Mouse (Mus musculus) neutrophil, adult 5-6 weeks (primary cell): ENCODE results near the gene Kif26b. TPM values are rescaled to one million over a fixed set of nuclear protein-coding genes. Genes with fewer than 3 reads are reported as not detected.

ENCODE experiments used
- ATAC-seq: fragments of 151-379, 151-347 bp; 2 replicates; pipeline ENCODE4 v1.8.0; 2017; ENCODE audit warnings: mild to moderate bottlenecking, moderate TSS enrichment; ENCODE audit not compliant: insufficient number of reproducible peaks, poor library complexity, low FRiP score, severe bottlenecking; ENCODE audit errors: extremely low read depth
- total RNA-seq: library from RNA; stranded (forward); fragments of 200-1000 nt; gene quantifications from 2 replicates; pipeline ENCODE4 v1.2.3, GENCODE M21; 2017

Gene Kif26b
- 0.12 and 0.23 TPM in 2 replicates for total RNA-seq

DNA sequence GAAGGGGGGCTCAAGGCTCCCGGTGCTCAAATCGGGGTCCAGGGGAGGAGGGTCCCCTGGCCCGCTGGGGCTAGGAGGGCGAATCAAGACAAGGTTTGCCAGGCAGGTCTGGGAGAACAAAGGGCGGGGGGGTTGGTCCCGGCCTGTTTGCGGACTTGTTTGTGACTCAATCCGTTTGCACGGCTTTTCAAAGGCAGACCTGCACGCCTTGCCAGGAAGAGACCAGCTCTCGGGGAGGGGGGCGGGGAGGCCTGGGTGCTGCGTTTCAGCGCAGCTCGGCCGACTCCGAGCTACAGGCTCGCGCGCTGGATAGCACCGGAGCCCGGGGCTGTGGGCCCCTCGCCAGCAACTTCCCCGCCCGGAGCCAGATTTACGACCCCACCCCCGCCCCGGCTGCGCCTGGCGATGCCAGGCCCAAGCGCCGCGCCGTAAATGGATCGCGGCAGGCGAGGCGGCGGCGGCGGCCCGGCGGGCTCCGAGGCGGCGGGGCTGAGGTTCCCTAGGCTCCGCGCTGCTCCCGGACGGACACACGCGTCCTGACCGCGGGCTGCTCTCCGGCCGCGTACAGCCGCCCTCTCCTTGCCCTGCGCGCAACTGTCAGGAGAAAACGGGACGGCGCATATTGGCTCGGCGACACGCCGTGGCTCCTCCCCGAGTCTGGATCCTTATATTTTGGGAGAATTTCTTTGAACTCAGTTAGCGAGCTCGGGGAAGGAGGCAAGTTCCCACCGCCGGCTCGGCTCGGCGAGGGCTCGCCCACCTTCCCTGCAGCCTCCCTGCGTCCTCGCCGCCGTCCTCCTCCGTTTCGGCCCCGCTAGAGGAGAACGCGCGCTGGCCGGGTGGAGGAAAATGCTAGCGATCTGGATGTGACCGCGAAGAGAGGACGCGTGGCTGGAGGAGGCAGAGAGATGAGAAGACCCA, at the start of gene Kif26b:
Gene Kif26b, plus strand, starts transcription at position 695 of the 921 bp plus-strand sequence.
- ATAC-seq, result no peak

GRCm38 (mm10) chr1:178483854-178484253, 45.1 kb upstream of the Kif26b start:
- no peak for ATAC-seq

GRCm38 (mm10) chr1:178485138-178485867, 43.6 kb upstream of the Kif26b start:
- ATAC-seq, result no peak

DNA sequence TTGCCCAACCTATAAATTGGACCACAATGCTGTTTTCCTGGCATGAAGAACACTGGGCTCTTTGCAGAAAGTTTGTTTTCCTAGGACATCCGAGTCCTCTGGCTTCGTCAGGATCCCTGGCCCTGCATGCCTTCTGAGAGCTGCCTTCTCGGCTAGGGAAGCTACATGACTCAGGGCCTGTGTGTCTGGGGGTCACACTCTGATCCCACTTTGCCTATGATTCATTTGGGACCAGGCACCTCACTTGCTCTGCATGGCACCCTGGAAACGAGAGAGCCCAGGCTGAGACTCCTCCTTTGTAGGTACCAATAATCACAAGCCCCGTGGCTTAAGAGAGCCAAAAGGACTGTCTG, 43.1 kb upstream of the Kif26b start:
- no peak for ATAC-seq

DNA sequence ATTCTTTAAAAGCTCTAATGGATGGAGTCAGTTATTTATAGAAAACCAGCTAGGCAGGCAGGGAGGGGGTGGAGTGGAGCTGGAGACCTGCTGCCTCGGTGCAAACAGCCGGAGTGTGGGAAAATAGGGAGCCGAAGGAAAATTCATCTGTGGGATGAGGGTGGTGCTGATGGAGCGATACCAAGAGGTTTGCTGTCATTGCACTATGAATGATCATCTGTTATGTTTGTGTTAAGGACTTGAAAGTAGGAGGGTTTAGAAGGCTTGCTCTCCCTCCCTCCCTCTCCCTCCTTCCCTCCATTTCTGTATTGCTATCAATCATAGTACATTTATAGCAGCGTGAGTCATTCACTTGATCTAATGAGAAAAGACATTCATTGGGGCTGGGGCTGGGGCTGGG, 42.1 kb upstream of the Kif26b start:
- ATAC-seq, result no peak

DNA sequence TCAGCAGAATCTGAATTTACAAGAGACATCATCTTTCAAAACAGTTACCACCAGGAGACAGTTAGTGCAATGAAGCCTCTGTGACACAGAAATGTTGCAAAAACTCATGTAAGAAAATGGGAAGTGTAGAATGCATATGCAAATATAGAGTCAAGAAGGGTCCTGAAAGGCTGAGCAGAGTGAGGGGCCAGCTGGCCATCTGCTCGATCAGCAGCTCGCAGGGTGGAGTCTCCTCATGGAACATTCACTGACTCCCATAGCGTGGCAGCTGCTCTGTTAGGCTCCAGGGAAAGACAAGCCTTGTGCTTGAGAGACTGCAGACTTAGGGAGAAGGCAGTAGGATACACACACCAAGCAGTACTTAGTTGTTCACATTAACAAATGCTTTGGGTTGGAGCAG, 39.8 kb upstream of the Kif26b start:
- ATAC-seq, result no peak

- no peak for ATAC-seq
Measured at GRCm38 (mm10) chr1:178491733-178492132, 37.2 kb upstream of the Kif26b start.

GRCm38 (mm10) chr1:178492493-178492892, 36.4 kb upstream of the Kif26b start:
- ATAC-seq, result no peak

GRCm38 (mm10) chr1:178496186-178496585, 32.7 kb upstream of the Kif26b start:
- ATAC-seq, result no peak

DNA sequence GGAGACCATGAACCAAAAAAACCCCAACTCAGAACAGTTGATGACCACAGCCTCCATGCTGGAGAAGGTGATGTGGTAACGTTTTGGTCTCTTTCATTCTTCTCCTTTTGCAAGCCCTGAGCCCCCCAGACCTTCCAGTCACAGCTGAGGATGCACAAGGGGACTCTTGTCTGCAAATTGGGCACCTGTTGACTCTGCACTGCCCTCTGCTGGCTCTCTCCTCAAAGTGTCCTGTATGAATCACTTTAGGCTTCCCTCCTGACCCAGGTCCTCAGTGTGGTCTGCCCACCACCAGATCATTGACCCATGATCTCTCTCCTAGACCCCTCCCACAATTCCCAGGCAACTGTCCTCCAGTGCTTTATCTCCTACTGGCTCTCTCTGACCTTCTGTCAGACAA, 32.1 kb upstream of the Kif26b start:
- peak; percentile 61; the same call in 1 of the 2 replicates for ATAC-seq

GRCm38 (mm10) chr1:178506938-178507337, 22.0 kb upstream of the Kif26b start:
- no peak for ATAC-seq

GRCm38 (mm10) chr1:178512323-178513031, 16.4 kb upstream of the Kif26b start:
- ATAC-seq, result no peak

DNA sequence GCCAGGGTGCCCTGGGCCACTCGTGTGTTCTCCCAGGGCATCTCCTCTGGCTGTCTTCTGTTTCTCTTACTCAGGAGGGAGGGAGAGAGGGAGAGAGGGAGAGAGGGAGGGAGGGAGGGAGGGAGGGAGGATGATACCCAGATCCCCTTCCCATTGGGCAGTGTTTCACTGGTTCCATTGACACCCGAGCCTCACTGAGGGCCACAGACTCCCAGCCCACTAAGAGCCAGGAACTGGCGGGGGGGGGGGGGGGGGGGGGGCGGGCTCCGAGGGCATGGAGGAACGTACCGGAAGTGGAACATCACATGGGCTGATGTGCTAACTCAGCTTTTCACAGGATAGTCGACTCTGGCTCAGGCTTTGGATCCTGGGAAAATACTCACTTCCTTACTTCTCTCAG, 15.0 kb upstream of the Kif26b start:
- no peak for ATAC-seq

DNA sequence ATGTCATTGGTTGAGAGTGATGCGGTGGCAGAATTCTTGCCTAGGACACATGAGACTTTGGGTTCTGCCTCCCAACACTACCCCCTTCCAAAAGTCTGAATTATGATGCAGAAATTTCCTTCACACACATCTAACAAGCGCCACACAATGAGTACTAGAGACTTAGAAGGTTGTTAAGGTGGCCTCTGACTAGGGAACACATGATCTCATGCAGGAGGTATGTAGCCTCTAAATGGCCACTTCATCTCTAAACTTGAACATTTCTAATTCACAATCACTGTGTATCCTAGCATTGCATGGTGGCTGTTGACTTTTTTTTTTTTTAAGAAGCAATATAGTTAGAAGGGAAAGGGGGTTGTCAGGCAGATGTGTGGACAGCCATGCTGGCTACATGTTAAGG, 13.1 kb upstream of the Kif26b start:
- no peak for ATAC-seq

- ATAC-seq, result no peak
Measured at GRCm38 (mm10) chr1:178522389-178522788, 6.5 kb upstream of the Kif26b start.

- no peak for ATAC-seq
Measured at GRCm38 (mm10) chr1:178523152-178523551, 5.8 kb upstream of the Kif26b start.

GRCm38 (mm10) chr1:178527185-178527546, 1.8 kb upstream of the Kif26b start:
- peak; percentile 30; the same call in 1 of the 2 replicates for ATAC-seq

- no peak for ATAC-seq
Measured at GRCm38 (mm10) chr1:178527547-178528361, 1.2 kb upstream of the Kif26b start.
